Mouse (Mus musculus) limb, embryonic 10.5 days (tissue): Measurements from ENCODE around the gene Pde3a. TPM values are rescaled to one million over a fixed set of nuclear protein-coding genes. Genes with fewer than 3 reads are reported as not detected.
"Not testable (repeated sequence)": the region's sequence is repeated elsewhere in the genome, so short reads cannot be mapped to it uniquely, and the experiment has no call there.

Experiments
- DNase-seq: peaks from one replicate; pipeline ENCODE4 v3.0.0-alpha.2; 2017; ENCODE audit warnings: low spot score
- H3K27ac ChIP-seq: fragments of 300-500 bp; sonication (generic); 2 replicates; pipeline ENCODE4 v1.5.1; 2016; ENCODE audit warnings: mild to moderate bottlenecking
- H3K27me3 ChIP-seq: fragments of 300-500 bp; sonication (generic); 2 replicates; pipeline ENCODE4 v1.6.1; 2016; ENCODE audit warnings: low read depth, mild to moderate bottlenecking; ENCODE audit not compliant: poor library complexity, severe bottlenecking
- H3K36me3 ChIP-seq: fragments of 300-500 bp; sonication (generic); 2 replicates; pipeline ENCODE4 v1.6.1; 2016; ENCODE audit warnings: mild to moderate bottlenecking, moderate library complexity
- H3K4me1 ChIP-seq: fragments of 300-500 bp; sonication (generic); 2 replicates; pipeline ENCODE4 v1.6.1; 2016
- H3K4me3 ChIP-seq: fragments of 300-500 bp; sonication (generic); 2 replicates; pipeline ENCODE4 v1.5.1; 2016; ENCODE audit warnings: mild to moderate bottlenecking, moderate library complexity
- H3K9me3 ChIP-seq: fragments of 300-500 bp; sonication (generic); replicated peaks from 2 replicates; pipeline ENCODE4 v1.6.1; 2016; ENCODE audit warnings: mild to moderate bottlenecking
- WGBS: fragments of 180-500 bp; shearing (Covaris S2); methylation state at CpG from one replicate; pipeline ENCODE4 v1.1.7; 2016; 5-methylcytosine and 5-hydroxymethylcytosine counted together
- polyA plus RNA-seq: library from polyadenylated mRNA; unstranded; fragments of >200 nt; fragmentation: Nextera tagmentation; extraction: Ambion mirVana; gene quantifications from 2 replicates; pipeline ENCODE4 v1.2.1, GENCODE M21; 2016

Pde3a gene
- polyA plus RNA-seq, 1 experiment from 2014 or later, result 2.8 TPM

GRCm38 (mm10) chr6:141310351-141310750, 61.3 kb downstream of the Pde3a start:
- Histone ChIP-seq H3K27ac (no peak overlapping the region), H3K36me3 (no peaks in the 10 kb centered on the region), H3K9me3 (no peaks in the 10 kb centered on the region), H3K4me1 (peaks cover 15% of the 10 kb centered on the region; the same call in 1 of the 2 replicates), H3K27me3 (no peaks in the 10 kb centered on the region), H3K4me3 (no peak overlapping the region)
- 63% methylated on average over 6 of the region's 6 CpGs for WGBS
- DNase-seq, result no peak

- Histone ChIP-seq H3K9me3 (no peaks in the 10 kb centered on the region), H3K27ac (no peak overlapping the region), H3K4me1 (peaks cover 15% of the 10 kb centered on the region; the same call in 1 of the 2 replicates), H3K36me3 (no peaks in the 10 kb centered on the region), H3K27me3 (no peaks in the 10 kb centered on the region), H3K4me3 (no peak overlapping the region)
- DNase-seq, result no peak
- WGBS, result 76% methylated on average over 6 of the region's 6 CpGs
These were observed 62.5 kb downstream of the Pde3a start for GRCm38 (mm10) chr6:141311615-141312014.

GRCm38 (mm10) chr6:141313112-141313511, 64.0 kb downstream of the Pde3a start:
- no peaks in the 10 kb centered on the region for H3K36me3 ChIP-seq
- H3K4me1 ChIP-seq, result peaks cover 10% of the 10 kb centered on the region; the same call in 1 of the 2 replicates
- no peak for DNase-seq
- 94% methylated on average over 4 of the region's 4 CpGs for WGBS
- no peaks in the 10 kb centered on the region for H3K27me3 ChIP-seq
- no peak overlapping the region for H3K27ac ChIP-seq
- H3K9me3 ChIP-seq, result no peaks in the 10 kb centered on the region
- no peak overlapping the region for H3K4me3 ChIP-seq

GRCm38 (mm10) chr6:141318440-141318839, 69.4 kb downstream of the Pde3a start:
- H3K9me3 ChIP-seq, result no peaks in the 10 kb centered on the region
- no peaks in the 10 kb centered on the region for H3K36me3 ChIP-seq
- H3K27me3 ChIP-seq, result no peaks in the 10 kb centered on the region
- 50% methylated on average over 3 of the region's 3 CpGs for WGBS
- peaks cover 12% of the 10 kb centered on the region for H3K4me1 ChIP-seq
- no peak overlapping the region for H3K4me3 ChIP-seq
- DNase-seq, result no peak
- no peak overlapping the region for H3K27ac ChIP-seq

GRCm38 (mm10) chr6:141321253-141321652, 72.2 kb downstream of the Pde3a start:
- DNase-seq, result no peak
- H3K4me1 ChIP-seq, result peaks cover 12% of the 10 kb centered on the region
- 92% methylated on average over 3 of the region's 3 CpGs for WGBS
- no peaks in the 10 kb centered on the region for H3K9me3 ChIP-seq
- H3K4me3 ChIP-seq, result no peak overlapping the region
- no peaks in the 10 kb centered on the region for H3K27me3 ChIP-seq
- no peak overlapping the region for H3K27ac ChIP-seq
- no peaks in the 10 kb centered on the region for H3K36me3 ChIP-seq

GRCm38 (mm10) chr6:141322961-141323360, 73.9 kb downstream of the Pde3a start:
- no peaks in the 10 kb centered on the region for H3K9me3 ChIP-seq
- 59% methylated on average over 4 of the region's 4 CpGs for WGBS
- H3K27me3 ChIP-seq, result no peaks in the 10 kb centered on the region
- peaks cover 12% of the 10 kb centered on the region for H3K4me1 ChIP-seq
- H3K27ac ChIP-seq, result no peak overlapping the region
- no peak for DNase-seq
- H3K4me3 ChIP-seq, result no peak overlapping the region
- no peaks in the 10 kb centered on the region for H3K36me3 ChIP-seq

- not testable (repeated sequence) for H3K9me3 ChIP-seq, H3K4me3 ChIP-seq, DNase-seq, H3K27me3 ChIP-seq, H3K27ac ChIP-seq, H3K36me3 ChIP-seq, H3K4me1 ChIP-seq
- WGBS, result 95% methylated on average over 2 of the region's 2 CpGs
These were observed 78.1 kb downstream of the Pde3a start for GRCm38 (mm10) chr6:141327134-141327533.

- H3K36me3 ChIP-seq, result no peaks in the 10 kb centered on the region
- no peaks in the 10 kb centered on the region for H3K9me3 ChIP-seq
- no peak for DNase-seq
- no peak overlapping the region for H3K4me3 ChIP-seq
- WGBS, result 89% methylated on average over 3 of the region's 3 CpGs
- no peaks in the 10 kb centered on the region for H3K4me1 ChIP-seq
- H3K27ac ChIP-seq, result no peak overlapping the region
- H3K27me3 ChIP-seq, result no peaks in the 10 kb centered on the region
These were observed 79.0 kb downstream of the Pde3a start for GRCm38 (mm10) chr6:141328071-141328470.

- no peak overlapping the region for H3K4me3 ChIP-seq
- 52% methylated on average over 2 of the region's 2 CpGs for WGBS
- H3K27ac ChIP-seq, result no peak overlapping the region
- no peak for DNase-seq
- H3K36me3 ChIP-seq, result no peaks in the 10 kb centered on the region
- H3K9me3 ChIP-seq, result no peaks in the 10 kb centered on the region
- H3K27me3 ChIP-seq, result no peaks in the 10 kb centered on the region
- no peaks in the 10 kb centered on the region for H3K4me1 ChIP-seq
These were observed 82.4 kb downstream of the Pde3a start for GRCm38 (mm10) chr6:141331464-141331863.

GRCm38 (mm10) chr6:141332613-141333165, 83.6 kb downstream of the Pde3a start:
- Histone ChIP-seq H3K4me1 (no peaks in the 10 kb centered on the region), H3K36me3 (no peaks in the 10 kb centered on the region), H3K4me3 (no peak overlapping the region), H3K27me3 (no peaks in the 10 kb centered on the region), H3K9me3 (no peaks in the 10 kb centered on the region), H3K27ac (no peak overlapping the region)
- DNase-seq, result no peak
- 87% methylated on average over 4 of the region's 4 CpGs for WGBS

GRCm38 (mm10) chr6:141333245-141333644, 84.2 kb downstream of the Pde3a start:
- WGBS, result 74% methylated on average over 3 of the region's 3 CpGs
- no peak for DNase-seq
- Histone ChIP-seq H3K27ac (no peak overlapping the region), H3K9me3 (no peaks in the 10 kb centered on the region), H3K4me1 (no peaks in the 10 kb centered on the region), H3K36me3 (no peaks in the 10 kb centered on the region), H3K4me3 (no peak overlapping the region), H3K27me3 (no peaks in the 10 kb centered on the region)

GRCm38 (mm10) chr6:141335878-141336277, 86.8 kb downstream of the Pde3a start:
- WGBS, result 85% methylated on average over 1 of the region's 1 CpGs
- Histone ChIP-seq H3K9me3 (no peaks in the 10 kb centered on the region), H3K36me3 (no peaks in the 10 kb centered on the region), H3K4me1 (no peaks in the 10 kb centered on the region), H3K27me3 (no peaks in the 10 kb centered on the region), H3K27ac (no peak overlapping the region), H3K4me3 (no peak overlapping the region)
- DNase-seq, result no peak

GRCm38 (mm10) chr6:141336438-141336837, 87.4 kb downstream of the Pde3a start:
- no peaks in the 10 kb centered on the region for H3K27me3 ChIP-seq
- no peaks in the 10 kb centered on the region for H3K9me3 ChIP-seq
- H3K36me3 ChIP-seq, result no peaks in the 10 kb centered on the region
- H3K4me1 ChIP-seq, result no peaks in the 10 kb centered on the region
- H3K27ac ChIP-seq, result no peak overlapping the region
- WGBS, result 63% methylated on average over 4 of the region's 4 CpGs
- no peak overlapping the region for H3K4me3 ChIP-seq
- DNase-seq, result no peak

GRCm38 (mm10) chr6:141337673-141338072, 88.6 kb downstream of the Pde3a start:
- DNase-seq, result peak; percentile 39
- H3K4me1 ChIP-seq, result no peaks in the 10 kb centered on the region
- no peak overlapping the region for H3K27ac ChIP-seq
- 54% methylated on average over 8 of the region's 8 CpGs for WGBS
- H3K9me3 ChIP-seq, result no peaks in the 10 kb centered on the region
- H3K4me3 ChIP-seq, result no peak overlapping the region
- no peaks in the 10 kb centered on the region for H3K27me3 ChIP-seq
- H3K36me3 ChIP-seq, result no peaks in the 10 kb centered on the region
